Mouse (Mus musculus) frontal cortex, postnatal 25 days (tissue): ENCODE measurements around the gene Sorbs1.
A peak's percentile ranks its signal among the peaks of the same experiment; 100 is the strongest.

Experiments used
- DNase-seq, 2 experiments: peaks; one replicate each; pipeline ENCODE4 v3.0.0; 2022; ENCODE audit warnings: low spot score in 2 of 2

Sorbs1 gene

DNA sequence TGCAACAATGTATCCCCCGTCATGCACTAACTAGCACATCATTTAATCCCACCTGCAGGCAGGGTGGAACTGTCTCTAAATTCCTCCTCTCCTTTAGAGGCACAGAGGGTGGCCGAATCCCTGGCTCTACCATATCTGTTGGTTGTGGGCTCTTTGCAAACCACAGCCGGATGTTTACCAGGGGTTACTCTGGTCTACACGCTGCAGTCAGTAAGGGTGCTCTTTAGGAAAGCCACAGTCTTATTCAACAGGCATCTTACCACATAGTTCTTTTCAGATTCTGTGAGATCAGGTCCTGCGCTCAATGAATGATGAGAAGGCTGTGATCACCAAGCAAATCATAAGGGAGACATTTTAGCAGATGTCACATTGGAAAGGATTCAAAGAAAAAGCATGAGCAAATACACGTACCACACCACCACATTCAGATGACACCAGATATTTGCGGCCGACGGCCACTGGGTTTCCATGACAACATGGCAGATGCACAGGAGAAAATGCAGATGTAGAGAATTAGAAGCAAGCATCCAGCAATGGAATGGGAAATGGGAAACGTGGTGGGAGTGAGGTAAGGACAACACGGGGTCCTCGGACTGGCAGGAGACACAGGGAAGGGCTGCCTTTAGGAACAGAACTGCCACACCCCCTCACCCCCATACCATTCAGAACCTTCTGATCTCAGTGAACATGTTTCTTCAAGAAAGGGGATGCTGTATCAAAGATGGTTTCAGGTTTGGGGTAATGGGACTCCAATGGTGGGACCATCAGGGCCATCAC, 213.4 kb downstream of the Sorbs1 start:
- no peak for DNase-seq

DNA sequence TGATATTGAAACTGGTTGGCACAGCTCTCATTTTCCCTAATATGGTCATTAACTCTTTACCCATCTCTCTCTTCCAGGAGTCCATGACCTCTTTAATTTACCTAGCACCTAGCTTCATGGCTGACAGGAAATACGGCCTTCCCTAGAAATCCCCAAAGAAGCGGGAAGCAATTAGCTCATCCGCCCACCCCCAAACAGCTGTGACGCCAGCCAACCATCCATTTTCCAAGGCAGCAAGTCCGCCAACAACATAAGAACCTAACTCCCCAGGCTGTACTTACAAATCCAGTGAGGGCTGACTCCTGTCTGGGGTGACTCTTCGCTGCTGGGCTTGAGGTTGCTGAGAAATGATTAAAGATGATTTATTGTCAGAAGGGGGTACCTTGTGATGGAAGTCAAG, 214.4 kb downstream of the Sorbs1 start:
- no peak for DNase-seq

DNA sequence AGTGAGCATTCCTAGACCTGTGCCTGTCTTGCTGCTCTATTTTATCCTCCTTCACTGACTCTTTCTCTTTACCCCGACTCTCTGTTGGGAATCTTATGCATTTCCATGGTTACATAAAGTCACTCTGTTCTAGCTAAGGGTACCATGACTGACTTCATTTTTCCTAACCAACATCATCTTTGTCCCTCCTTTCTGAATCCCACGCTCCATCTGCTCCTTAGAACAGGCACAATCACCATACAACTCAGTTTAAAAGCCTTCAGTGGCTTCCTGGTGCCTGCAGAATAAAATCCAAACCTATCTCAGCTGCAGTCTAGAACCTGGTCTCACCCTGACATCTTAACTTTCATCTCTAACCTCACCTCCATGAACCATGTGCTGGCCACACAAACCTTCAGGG, 215.0 kb downstream of the Sorbs1 start:
- no peak for DNase-seq

DNA sequence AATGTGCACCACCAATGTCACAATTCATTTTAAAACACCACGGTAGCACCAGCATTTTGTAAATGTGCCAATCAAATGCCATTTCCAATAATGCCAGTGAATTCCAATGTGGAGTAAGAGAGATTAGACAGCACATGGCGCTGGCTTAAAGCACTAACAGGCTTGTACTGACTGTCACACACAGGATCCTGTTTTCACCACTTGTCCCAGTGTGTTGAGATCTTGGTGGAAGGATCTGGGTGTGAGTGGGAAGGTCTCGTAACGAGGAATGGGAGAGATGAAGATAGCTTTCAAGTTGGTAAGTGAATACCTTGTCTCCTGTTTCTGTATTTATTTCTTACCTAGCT, 215.8 kb downstream of the Sorbs1 start:
- DNase-seq = peak in 1 of 2 experiments; percentile 7

DNA sequence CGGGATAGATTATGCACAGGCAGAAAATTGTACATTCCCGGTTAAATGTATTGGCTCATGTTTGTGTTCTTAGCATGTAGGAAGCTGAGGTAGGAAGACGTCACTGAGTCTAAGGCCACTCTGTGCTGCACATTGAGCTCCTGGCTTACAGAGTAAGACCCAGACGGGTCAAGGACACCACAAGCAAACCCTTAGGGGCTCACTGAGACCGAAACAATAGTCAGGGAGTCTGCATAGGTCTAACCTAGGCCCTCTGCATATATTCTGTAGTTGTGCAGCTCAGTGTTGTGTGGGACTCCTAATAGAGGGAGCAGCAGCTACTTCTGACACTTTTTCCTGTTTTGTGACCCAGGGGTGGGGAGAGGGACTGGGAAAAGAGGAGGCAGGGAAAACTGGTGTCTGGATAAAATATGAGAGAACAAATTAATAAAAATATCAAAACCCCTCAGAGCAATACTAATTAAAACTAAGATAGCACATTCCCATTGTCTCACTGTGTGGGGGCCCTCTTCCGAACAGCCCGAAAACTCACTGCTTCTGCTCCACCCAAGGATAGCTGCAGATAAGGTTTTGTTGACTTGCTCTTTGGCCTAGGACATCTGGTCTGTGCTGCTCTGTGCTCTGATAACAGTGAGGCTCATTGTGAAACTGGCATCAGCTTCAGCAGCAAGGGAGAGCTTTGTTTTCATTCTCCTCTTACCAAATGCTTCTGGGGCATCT, 216.3 kb downstream of the Sorbs1 start:
- DNase-seq = no peak

DNA sequence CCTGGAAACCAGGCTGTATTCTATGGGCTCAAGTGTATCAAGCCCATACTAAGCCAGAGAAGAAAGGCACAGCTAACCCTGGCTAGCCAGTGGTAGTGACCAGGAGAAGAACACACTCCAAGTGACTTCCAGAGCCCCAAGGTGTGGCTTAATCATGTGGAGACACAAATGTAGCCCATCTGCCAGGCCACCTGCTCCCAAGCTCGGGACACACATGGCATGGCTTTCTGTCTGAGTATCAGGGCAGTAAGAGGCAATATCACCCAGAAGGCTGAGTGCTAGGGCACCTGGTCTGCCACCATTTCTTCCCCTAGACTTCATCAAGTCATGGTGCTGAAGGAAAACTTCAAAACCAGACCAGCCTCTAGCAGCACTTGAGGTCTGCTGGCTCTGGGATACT, 219.3 kb downstream of the Sorbs1 start:
- DNase-seq = no peak

DNA sequence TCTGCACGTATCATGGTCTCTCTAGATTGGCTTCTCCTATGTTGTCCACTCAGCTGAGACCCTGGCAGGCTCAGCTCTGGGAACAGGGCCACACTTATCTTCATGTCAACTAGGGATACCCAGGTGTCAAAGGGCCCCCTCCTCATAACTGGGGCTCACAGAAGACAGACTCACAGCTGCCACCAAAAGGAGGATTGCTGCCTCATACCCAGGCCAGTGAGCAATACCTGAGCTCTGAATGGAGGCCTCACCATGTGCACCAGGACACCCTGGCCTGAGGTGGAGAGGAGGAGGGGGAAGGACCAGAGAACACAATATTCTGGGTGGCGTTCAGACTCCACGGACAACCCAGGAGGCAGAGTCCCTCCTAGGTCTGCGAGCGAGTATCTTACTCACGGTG, 219.8 kb downstream of the Sorbs1 start:
- DNase-seq = no peak

DNA sequence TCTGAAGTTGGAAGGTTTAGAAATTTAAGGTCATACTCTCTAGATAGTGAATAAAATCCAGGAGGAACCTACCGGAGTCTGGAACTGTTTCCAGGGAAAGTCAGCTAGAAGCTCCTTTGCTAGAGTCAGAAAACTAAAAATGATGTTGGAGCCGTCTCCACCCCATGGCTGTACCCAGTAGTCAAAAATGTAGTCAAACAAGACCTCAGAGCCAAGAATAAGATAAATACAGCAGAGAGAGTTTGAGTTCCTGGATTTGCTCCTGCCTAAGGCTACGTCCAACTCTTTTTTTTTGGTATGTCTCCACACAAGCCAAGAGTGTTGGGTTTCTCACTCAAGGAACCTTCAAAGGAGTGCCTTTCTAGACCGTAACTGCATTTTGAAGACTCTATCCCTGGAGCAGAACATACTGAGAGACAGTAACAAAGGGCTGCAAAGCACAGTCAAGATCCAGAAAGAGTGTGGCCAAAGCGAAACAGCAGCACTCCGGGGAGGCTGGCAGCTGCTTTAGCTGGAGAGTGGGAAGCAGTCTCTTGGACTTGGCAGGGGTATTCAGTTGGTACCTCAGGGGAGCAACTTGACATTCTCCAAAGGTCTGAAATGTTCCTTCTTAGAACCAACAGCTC, 223.4 kb downstream of the Sorbs1 start:
- peak in 1 of 2 experiments; percentile 13 for DNase-seq

DNA sequence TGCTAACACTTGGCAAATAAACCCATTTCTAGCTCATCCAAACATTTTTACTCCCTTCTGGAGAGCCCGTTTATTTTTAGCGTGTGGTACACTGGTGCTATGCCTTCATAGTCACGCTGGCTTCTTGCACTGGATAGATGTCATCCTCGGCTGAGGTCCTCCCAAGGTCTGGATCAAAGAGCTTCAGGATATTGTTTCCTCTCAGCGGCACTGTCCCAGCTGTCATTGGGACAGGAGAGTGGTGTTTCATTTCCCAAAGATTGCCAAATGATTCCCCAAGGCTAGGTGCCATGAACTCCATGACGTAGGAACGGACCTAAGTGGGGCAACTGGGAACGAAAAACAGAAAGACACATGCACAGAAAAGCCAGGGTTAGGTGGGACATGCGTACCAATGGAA, 225.2 kb downstream of the Sorbs1 start:
- DNase-seq = no peak

DNA sequence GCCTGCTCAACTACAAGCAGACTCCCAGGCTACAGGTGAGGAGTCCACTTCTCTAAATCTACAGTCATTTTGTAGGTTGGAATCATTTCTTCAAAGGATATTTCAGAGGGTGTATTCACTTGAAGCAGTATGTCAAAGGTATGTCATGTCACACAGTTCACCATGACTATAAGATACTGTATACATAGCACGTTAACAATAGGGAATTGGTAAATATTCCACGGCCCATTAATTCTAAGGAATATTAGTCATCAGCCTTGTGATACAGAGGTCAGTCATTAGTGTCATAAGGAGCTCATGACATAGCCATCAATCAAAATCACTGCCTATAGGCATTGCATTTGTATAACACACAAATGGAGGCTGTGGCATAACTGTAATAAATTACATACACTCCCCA, 228.9 kb downstream of the Sorbs1 start:
- no peak for DNase-seq

DNA sequence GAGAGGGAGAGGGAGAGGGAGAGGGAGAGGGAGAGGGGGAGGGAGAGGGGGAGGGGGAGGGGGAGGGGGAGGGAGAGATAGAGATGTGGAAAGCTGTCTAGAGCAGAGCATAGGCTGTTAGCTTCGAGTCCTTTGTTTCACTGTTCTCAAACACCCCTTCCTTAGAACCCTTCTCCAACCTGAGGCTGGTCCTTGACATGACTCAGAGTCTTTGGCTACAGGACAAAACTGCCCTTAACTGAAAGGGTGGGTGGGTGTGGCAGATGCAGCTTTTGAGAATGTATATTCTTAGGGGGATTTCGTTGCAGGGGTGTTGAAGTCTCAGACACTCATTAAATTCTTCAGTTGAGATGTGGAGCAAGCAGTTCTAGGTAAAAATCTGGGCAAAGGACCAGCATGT, 230.2 kb downstream of the Sorbs1 start:
- DNase-seq = no peak

DNA sequence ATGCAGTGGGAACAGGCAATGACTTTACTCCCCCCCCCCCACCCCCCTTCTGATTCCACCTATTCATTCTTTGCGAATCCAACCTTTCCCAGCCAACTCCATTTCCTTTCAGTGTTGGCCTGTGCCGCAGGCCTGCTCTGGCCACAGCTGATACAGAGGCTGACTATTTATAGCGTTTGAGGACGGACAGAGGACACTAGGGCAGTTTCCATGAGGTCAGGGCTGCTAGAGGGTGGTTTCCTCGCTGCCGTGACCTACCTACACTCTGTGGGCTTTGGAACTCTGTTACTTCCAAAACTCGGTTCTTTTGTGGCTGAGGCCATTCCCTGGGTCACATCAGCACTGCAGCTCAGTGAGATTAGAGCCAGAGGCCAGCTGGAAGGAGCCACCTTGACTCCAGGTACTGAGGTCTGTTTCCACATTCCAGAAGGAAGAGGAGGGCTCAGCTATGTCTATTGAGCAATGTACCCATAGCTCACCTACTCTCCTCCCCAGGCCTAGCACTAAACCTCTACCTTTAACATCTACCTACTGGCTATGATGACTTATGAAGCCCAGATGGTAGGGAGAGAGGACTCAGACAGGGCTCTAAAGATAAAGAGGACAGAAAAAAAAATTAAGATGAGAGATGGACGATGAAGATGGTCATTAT, 235.1 kb downstream of the Sorbs1 start:
- no peak for DNase-seq

DNA sequence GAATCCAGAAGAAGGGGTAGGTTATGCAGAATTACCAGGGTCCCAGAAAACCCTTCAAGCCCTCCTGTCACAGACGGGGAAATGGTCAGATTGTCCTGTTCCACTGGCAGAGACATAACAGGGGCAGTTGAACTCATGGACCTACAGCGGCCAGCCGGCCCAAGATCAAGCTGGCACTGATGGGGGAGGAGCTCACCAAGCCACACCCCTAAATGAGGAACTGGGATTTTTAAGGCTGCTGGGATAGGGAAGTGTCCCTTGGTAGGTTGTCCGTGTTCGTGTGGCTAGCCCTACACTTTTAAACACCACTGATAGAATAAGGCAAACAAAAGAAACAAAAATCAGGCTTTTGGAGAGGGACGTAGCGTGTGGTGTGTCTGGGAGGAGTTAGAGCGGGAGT, 236.1 kb downstream of the Sorbs1 start:
- DNase-seq = no peak

DNA sequence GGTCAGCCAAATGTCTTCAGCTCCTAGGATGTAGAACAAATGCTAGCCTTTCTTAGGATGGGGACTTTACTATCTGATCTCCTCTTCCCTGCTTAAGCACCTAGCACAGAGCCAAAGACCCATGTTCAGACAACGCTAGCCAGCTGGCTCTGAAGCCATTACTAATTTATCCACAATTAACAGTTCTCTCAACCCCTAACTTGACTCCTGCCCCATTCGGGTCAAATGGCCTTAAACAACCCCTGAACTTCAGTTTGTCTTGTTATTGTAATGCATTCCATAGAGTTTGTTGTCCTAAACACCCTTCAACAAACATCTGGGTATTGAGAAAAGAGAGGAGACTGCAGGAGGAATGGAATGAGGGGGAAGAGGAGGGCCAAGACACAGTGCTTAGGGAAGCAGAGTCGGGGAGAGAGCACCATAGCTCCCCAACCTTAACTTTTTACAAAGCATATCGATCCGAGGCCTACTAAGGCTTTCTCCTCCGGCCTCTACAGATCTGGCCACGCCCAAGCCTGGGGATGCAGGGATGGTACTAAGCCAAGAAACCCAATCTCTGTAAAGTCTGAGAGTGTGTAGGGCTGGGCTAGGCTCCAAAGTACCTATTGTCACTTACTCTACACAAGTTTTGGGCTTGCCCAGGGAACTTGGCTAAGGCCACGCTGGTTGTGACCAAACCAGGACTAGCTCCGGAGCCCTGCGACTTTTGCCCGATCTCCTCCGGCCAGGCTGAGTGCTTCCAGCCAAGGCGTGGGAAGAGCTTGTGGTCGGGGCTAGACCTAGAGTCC, 238.0 kb downstream of the Sorbs1 start:
- DNase-seq = no peak

DNA sequence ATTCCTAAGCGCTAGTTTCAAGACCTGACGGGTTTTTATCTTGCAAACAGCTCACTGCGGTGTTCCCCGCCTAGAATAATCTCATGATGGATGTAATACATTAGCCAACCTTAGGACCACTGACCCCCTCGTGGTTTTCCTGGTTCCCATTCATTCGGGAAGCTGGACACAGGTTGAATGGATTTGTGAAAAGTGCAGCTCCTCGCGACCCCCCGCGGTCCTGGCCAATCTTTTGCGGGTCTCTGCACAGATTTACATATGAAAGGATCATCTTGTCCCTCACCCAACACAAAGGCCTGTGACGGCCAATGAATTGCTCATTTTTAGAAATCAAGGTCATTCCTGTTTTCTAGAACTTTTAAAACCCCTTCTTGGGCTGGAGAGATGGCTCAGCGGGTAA, 240.9 kb downstream of the Sorbs1 start:
- DNase-seq = no peak

DNA sequence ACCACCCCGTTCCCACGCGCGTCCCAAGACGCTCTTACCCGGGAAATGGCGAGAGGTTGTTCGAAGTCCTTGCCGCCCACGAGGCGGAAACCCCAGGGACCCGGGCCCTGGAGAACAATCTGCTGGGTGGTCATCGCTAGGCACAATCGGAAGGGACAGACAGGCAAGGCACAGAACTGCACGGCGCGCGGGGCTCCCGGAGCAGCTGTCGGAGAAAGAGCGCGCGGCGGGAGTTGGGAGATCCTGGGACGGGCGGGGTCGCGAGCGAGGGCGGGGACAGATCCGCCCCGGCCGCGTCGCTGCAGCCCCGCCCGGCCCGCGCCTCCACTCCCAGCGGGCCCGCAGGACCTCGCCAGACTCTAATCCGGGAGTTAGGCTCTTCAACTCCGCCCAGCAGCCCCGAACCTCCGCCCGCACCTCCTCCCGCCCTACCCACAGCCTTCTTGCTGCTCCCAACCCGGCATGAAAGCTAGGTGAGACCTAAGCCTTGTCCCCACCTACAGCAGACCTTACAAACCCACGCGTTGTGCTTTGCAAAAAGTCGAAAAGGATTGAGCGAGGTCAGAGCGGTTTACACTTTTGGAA, 242.2 kb downstream of the Sorbs1 start, which contains the start of gene Pdlim1:
Gene Pdlim1 (minus strand): TSS at position 535 of the 585 bp plus-strand sequence.
- DNase-seq = no peak

DNA sequence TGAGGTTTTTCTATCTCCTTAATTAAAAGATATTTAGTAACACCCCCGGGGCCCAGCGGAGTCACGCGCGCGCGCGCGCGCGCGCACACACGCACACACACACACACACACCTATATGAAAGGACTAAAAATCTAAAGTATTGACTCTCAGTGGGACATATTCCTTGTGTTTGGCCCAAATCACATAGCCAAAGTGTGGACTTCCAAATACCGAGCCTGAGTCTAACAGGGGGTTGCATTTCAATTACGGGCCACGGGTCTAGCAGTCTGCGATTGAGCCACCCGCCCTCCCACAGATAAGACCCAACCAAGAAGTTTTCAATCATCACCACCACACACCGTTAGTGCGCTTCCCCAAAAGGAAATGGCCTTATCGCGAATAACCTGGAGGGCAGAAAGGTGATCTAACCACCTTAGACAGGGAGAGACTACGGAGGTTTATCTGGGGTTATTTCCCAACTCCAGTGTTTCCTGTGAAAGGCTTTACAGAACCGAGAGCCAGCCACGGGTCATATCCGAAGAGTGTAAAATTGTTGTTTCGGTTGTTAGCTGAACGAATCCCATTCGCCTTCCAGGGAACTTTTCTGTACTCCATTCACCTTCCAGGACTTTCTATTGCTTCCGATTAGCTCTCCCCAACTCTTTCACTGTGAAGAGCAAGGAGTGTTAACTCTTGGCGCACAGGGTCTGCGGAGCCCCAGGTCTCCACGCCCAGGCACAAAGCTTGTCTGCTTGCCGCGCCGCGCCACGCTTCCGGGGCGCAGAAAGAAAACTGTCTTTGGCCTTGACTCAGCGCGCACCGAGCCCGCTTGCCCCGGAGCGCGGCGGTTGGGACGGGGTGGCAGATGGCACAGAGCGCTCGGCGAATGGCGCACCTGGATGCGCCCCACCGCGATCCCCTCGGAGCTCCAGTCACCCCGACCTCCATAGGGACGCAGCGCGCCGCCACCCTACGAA, 242.9 kb downstream of the Sorbs1 start:
- no peak for DNase-seq

DNA sequence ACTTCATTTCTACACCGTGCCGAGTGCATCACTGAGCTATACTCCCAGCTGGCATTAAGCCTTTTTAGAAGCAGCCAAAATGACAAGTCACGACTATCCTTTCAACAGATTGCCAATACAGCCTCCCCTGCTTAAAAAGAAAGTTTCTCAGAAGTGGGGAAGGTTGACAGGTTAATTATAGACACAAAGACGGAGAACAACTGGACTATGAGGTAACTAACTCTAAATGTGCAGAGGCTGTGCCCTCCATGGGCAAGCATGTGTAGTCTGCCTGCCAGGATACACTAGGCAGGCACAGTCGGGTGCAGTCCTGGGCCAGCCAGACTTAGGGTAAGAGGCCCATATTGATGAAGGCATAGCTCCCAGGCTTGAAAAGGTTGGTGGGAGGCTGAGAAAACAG, 244.1 kb downstream of the Sorbs1 start:
- DNase-seq = no peak

DNA sequence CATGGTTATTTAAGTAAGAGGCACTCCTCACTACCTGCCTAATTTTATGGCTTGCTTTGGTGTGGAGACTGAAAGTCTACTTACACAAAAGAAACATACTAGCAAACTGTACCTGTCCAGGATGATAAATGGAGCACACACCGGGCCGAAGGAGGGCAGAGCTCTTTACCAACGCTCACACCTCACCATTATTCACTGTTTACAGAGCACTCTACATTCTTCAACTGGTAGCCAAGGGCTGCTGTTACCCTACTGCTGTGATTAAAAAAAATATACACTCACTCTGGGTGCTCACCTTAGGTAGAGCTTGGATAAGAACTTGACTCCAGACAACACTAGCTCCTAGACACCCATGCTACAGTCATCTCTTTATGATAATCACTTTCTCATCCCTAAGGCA, 245.1 kb downstream of the Sorbs1 start:
- DNase-seq = no peak

DNA sequence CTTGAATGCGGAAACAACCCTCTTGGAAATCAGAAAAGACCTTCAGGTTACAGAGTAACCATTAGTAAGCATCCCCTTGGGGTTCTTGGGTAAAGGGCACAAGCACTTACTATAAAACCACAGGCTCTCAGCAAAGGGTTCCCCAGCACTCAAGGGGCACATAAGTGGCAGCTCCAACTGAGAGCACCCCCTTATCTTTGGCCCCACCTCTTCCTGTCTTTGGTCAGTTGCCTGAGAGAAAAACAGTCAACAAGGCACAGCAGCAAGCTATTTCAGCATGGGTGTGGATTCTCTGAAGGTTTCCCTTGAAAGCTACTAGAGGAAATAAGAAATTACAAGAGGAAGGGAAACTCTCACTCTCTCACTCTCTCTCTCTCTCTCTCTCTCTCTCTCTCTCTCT, 246.2 kb downstream of the Sorbs1 start:
- no peak for DNase-seq
